Mouse (Mus musculus) hematopoietic stem cell, adult 5-6 weeks (primary cell): ENCODE measurements around the gene Mrpl3. TPM values are rescaled to one million over a fixed set of nuclear protein-coding genes. Genes with fewer than 3 reads are reported as not detected.
"Not testable (repeated sequence)": the region's sequence is repeated elsewhere in the genome, so short reads cannot be mapped to it uniquely, and the experiment has no call there.

Source experiments
- ATAC-seq, 2 experiments: fragments of 125-278 bp in 1 of 2; replicated peaks in 1 of 2; 2 replicates each; pipeline ENCODE4 v1.8.0; 2016 to 2017; ENCODE audit warnings: inconsistent platforms in 2 of 2, mild to moderate bottlenecking in 2 of 2, moderate number of reproducible peaks in 2 of 2, low read depth in 1 of 2, moderate TSS enrichment in 1 of 2; ENCODE audit not compliant: low FRiP score in 2 of 2, poor library complexity in 2 of 2, severe bottlenecking in 2 of 2, insufficient read depth in 1 of 2, low TSS enrichment in 1 of 2
- total RNA-seq: library from RNA; stranded (forward); fragments of 172-1452, 232-1000 nt; gene quantifications from 2 replicates; pipeline ENCODE4 v1.2.3, GENCODE M21; 2017

The Mrpl3 gene
- total RNA-seq, 1 experiment from 2014 or later, result 124 TPM

- ATAC-seq, result no peak
Observed at GRCm38 (mm10) chr9:105100807-105101570, 48.0 kb downstream of the Mrpl3 start.

- no peak for ATAC-seq
Observed at GRCm38 (mm10) chr9:105101911-105102310, 48.9 kb downstream of the Mrpl3 start.

- ATAC-seq, result no peak
Observed at GRCm38 (mm10) chr9:105103893-105104292, 50.9 kb downstream of the Mrpl3 start.

- not testable (repeated sequence) for ATAC-seq
Observed at GRCm38 (mm10) chr9:105125206-105125605, 72.2 kb downstream of the Mrpl3 start.

Other genes with a start within 250 kb of the Mrpl3 start
- 16.1 and 16.6 TPM in 2 replicates for gene Nudt16, start 78.6 kb downstream of the Mrpl3 start, total RNA-seq
- not detected in 2 replicates for gene 1700080E11Rik, start 91.9 kb downstream of the Mrpl3 start, total RNA-seq